Mouse (Mus musculus) adrenal gland, adult 18-20 months (tissue): Measurements from ENCODE around the gene Zc3h15. TPM values are rescaled to one million over a fixed set of nuclear protein-coding genes. Genes with fewer than 3 reads are reported as not detected.
"Not testable (repeated sequence)": the region's sequence is repeated elsewhere in the genome, so short reads cannot be mapped to it uniquely, and the experiment has no call there.

Experiments used
- DNase-seq, 2 experiments: peaks; one replicate each; pipeline ENCODE4 v3.0.0; 2021 to 2022; ENCODE audit warnings: low spot score in 2 of 2
- total RNA-seq, 2 experiments: library from RNA; stranded (reverse); gene quantifications; 1 replicate in 1 of 2; 2 replicates in 1 of 2; pipeline ENCODE4 v1.2.3; 2021

Zc3h15 gene
- total RNA-seq, 2 experiments from 2014 or later: 88.6 to 117 TPM

DNA sequence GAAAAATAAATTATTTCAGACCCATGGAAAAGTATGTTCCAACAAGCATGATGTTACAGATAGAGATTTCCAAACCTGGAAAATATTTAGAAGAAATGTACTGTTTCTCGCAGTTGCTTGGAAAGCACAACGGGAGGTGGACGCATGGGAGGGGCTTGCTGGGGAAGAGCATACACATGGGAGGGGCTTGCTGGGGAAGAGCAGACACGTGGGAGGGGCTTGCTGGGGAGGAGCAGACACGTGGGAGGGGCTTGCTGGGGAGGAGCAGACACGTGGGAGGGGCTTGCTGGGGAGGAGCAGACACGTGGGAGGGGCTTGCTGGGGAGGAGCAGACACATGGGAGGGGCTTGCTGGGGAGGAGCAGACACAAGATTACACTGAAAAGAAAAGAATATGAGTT, 69.0 kb downstream of the Zc3h15 start:
- DNase-seq: not testable (repeated sequence)

DNA sequence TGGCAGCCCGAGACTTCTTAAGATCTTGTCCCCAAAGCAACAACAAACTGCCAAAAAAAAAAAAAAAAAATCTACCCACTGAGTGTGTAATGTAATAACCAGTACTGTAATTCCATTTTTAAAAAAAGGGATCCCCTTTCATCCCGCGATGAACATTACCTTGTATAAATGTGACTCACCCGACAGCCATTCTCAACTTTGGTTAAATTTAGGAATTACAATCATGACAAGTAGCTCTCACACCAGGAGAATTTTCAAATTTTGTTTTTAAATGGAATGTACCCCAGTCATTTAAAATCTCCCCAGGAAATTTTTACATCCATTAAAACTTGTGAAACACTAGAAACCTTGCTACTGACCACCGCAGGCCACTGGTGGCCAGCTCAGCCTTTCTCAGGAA, 69.7 kb downstream of the Zc3h15 start:
- no peak for DNase-seq

Other genes starting within 250 kb of the Zc3h15 start
- 100 to 1,000 TPM in 1 of 2 experiments, 10 to 100 TPM in 1; 92.2 to 113 TPM for gene Itgav, start 80.0 kb downstream of the Zc3h15 start, total RNA-seq
- 1 to 10 TPM; 4.5 to 5.5 TPM for gene Fam171b, start 168.2 kb downstream of the Zc3h15 start, total RNA-seq